Mouse (Mus musculus): ENCODE measurements around the gene Abhd6. TPM values are rescaled to one million over a fixed set of nuclear protein-coding genes. Genes with fewer than 3 reads are reported as not detected.

Gene Abhd6
- total RNA-seq, 1 experiment from 2014 or later = 1.9 TPM

GRCm38 (mm10) chr14:8045187-8045846 is 42.6 kb downstream of the Abhd6 start:
- no peak for ATAC-seq (replicated peaks; ENCODE audit: insufficient number of reproducible peaks, low FRiP score, low TSS enrichment, poor library complexity, severe bottlenecking)

GRCm38 (mm10) chr14:8046839-8047238 is 44.1 kb downstream of the Abhd6 start:
- ATAC-seq (replicated peaks; ENCODE audit: insufficient number of reproducible peaks, low FRiP score, low TSS enrichment, poor library complexity, severe bottlenecking) = no peak

- no peak for ATAC-seq (replicated peaks; ENCODE audit: insufficient number of reproducible peaks, low FRiP score, low TSS enrichment, poor library complexity, severe bottlenecking)
Measured at GRCm38 (mm10) chr14:8049334-8049733, 46.6 kb downstream of the Abhd6 start.

- no peak for ATAC-seq (replicated peaks; ENCODE audit: insufficient number of reproducible peaks, low FRiP score, low TSS enrichment, poor library complexity, severe bottlenecking)
Measured at GRCm38 (mm10) chr14:8051869-8052268, 49.2 kb downstream of the Abhd6 start.

- no peak for ATAC-seq (replicated peaks; ENCODE audit: insufficient number of reproducible peaks, low FRiP score, low TSS enrichment, poor library complexity, severe bottlenecking)
Measured at GRCm38 (mm10) chr14:8052661-8053060, 50.0 kb downstream of the Abhd6 start.

GRCm38 (mm10) chr14:8054310-8055102 is 51.8 kb downstream of the Abhd6 start:
- ATAC-seq (replicated peaks; ENCODE audit: insufficient number of reproducible peaks, low FRiP score, low TSS enrichment, poor library complexity, severe bottlenecking) = no peak

GRCm38 (mm10) chr14:8056076-8056475 is 53.4 kb downstream of the Abhd6 start:
- ATAC-seq (replicated peaks; ENCODE audit: insufficient number of reproducible peaks, low FRiP score, low TSS enrichment, poor library complexity, severe bottlenecking) = no peak

- ATAC-seq (replicated peaks; ENCODE audit: insufficient number of reproducible peaks, low FRiP score, low TSS enrichment, poor library complexity, severe bottlenecking) = no peak
Measured at GRCm38 (mm10) chr14:8059938-8060337, 57.2 kb downstream of the Abhd6 start.

- no peak for ATAC-seq (replicated peaks; ENCODE audit: insufficient number of reproducible peaks, low FRiP score, low TSS enrichment, poor library complexity, severe bottlenecking)
Measured at GRCm38 (mm10) chr14:8062076-8062475, 59.4 kb downstream of the Abhd6 start.

GRCm38 (mm10) chr14:8062537-8063301 is 60.0 kb downstream of the Abhd6 start:
- ATAC-seq (replicated peaks; ENCODE audit: insufficient number of reproducible peaks, low FRiP score, low TSS enrichment, poor library complexity, severe bottlenecking) = no peak

GRCm38 (mm10) chr14:8063835-8064785 is 61.4 kb downstream of the Abhd6 start:
- ATAC-seq (replicated peaks; ENCODE audit: insufficient number of reproducible peaks, low FRiP score, low TSS enrichment, poor library complexity, severe bottlenecking) = no peak

- peak; percentile 96 for ATAC-seq (replicated peaks; ENCODE audit: insufficient number of reproducible peaks, low FRiP score, low TSS enrichment, poor library complexity, severe bottlenecking)
Measured at GRCm38 (mm10) chr14:8080165-8080679, 77.5 kb downstream of the Abhd6 start, which contains the start of gene Rpp14. Gene Rpp14, plus strand, starts transcription at chr14:8080367.

- ATAC-seq (replicated peaks; ENCODE audit: insufficient number of reproducible peaks, low FRiP score, low TSS enrichment, poor library complexity, severe bottlenecking) = peak; percentile 23; the same call in 1 of the 2 replicates
Measured at GRCm38 (mm10) chr14:8080718-8081117, 78.0 kb downstream of the Abhd6 start.

GRCm38 (mm10) chr14:8082949-8083348 is 80.2 kb downstream of the Abhd6 start:
- no peak for ATAC-seq (replicated peaks; ENCODE audit: insufficient number of reproducible peaks, low FRiP score, low TSS enrichment, poor library complexity, severe bottlenecking)

GRCm38 (mm10) chr14:8089016-8089415 is 86.3 kb downstream of the Abhd6 start:
- ATAC-seq (replicated peaks; ENCODE audit: insufficient number of reproducible peaks, low FRiP score, low TSS enrichment, poor library complexity, severe bottlenecking) = no peak

GRCm38 (mm10) chr14:8092573-8092972 is 89.9 kb downstream of the Abhd6 start:
- no peak for ATAC-seq (replicated peaks; ENCODE audit: insufficient number of reproducible peaks, low FRiP score, low TSS enrichment, poor library complexity, severe bottlenecking)

GRCm38 (mm10) chr14:8093427-8093826 is 90.7 kb downstream of the Abhd6 start:
- ATAC-seq (replicated peaks; ENCODE audit: insufficient number of reproducible peaks, low FRiP score, low TSS enrichment, poor library complexity, severe bottlenecking) = peak; percentile 75

- no peak for ATAC-seq (replicated peaks; ENCODE audit: insufficient number of reproducible peaks, low FRiP score, low TSS enrichment, poor library complexity, severe bottlenecking)
Measured at GRCm38 (mm10) chr14:8094931-8095561, 92.3 kb downstream of the Abhd6 start.
